Comparison of ENCODE assay signal across 7 mouse cellular contexts in genomic region chr19:32254739-32255344, GRCm38 (mm10).
DNase-seq lines count a peak whose midpoint lies in the region; ATAC-seq and TF ChIP-seq lines count a peak whose summit lies in the region.

No protein-coding gene starts in this region.

- no peaks in the 10 kb centered on the region for H3K36me3 ChIP-seq in liver, embryonic 15.5 days (replicated peaks)
- H3K36me3 ChIP-seq in small intestine, adult 2 months (ENCODE audit: control insufficient read depth, insufficient read depth, low read length): no peaks in the 10 kb centered on the region

- no peak overlapping the region for H3K4me2 ChIP-seq in liver, embryonic 15.5 days

- peaks cover 69% of the 10 kb centered on the region for H3K4me1 ChIP-seq in liver, embryonic 15.5 days (replicated peaks)
- peaks cover 15% of the 10 kb centered on the region; the same call in 1 of the 2 replicates for H3K4me1 ChIP-seq in small intestine, adult 2 months (ENCODE audit: control insufficient read depth, insufficient read depth, insufficient read length, low read length)

- peak; percentile 11; the same call in 1 of the 2 replicates for ATAC-seq in liver, embryonic 15.5 days (ENCODE audit: insufficient read depth)

- no peaks in the 10 kb centered on the region for H3K27me3 ChIP-seq in liver, embryonic 15.5 days
- H3K27me3 ChIP-seq in small intestine, adult 2 months (ENCODE audit: control insufficient read depth, insufficient read depth, low read length): no peaks in the 10 kb centered on the region

- no peak for TF ChIP-seq CTCF in small intestine, adult 2 months (IDR thresholded peaks at IDR 0.05; ENCODE audit: extremely low read depth, insufficient read length, insufficient replicate concordance, low read depth, low read length)

- no peak overlapping the region for H3K9ac ChIP-seq in liver, embryonic 15.5 days

- 19% methylated on average over 8 of the region's 8 CpGs for WGBS in liver, embryonic 15.5 days (ENCODE audit: insufficient replicate concordance)
- WGBS in small intestine, adult 2 months: 62% methylated on average over 8 of the region's 8 CpGs

- TF ChIP-seq POLR2A in small intestine, adult 2 months (IDR thresholded peaks at IDR 0.05; ENCODE audit: low read depth, low read length): no peak

- H3K4me3 ChIP-seq in liver, embryonic 15.5 days (replicated peaks): no peak overlapping the region
- H3K4me3 ChIP-seq in small intestine, adult 2 months (ENCODE audit: low read depth, low read length): no peak overlapping the region

- DNase-seq in thymus, postnatal 4 days: peak; percentile 25
- no peak for DNase-seq in thymus, postnatal 14 days
- peak; percentile 59 for DNase-seq in fibroblast of lung, adult 2 months (ENCODE audit: low read depth)
- DNase-seq in gastrocnemius, postnatal 25 days: no peak
- no peak for DNase-seq in layer of hippocampus, postnatal 25 days (ENCODE audit: extremely low spot score in 1 of 2, low spot score in 1 of 2)

- peak overlapping the region; percentile 66 for H3K27ac ChIP-seq in liver, embryonic 15.5 days (replicated peaks)
- H3K27ac ChIP-seq in small intestine, adult 2 months (ENCODE audit: insufficient read depth, low read depth, low read length): peak overlapping the region; percentile 64

- no peaks in the 10 kb centered on the region for H3K9me3 ChIP-seq in liver, embryonic 15.5 days (replicated peaks)

Comparison
In these comparisons a context has a peak if more than half of its experiments do, and no peak if none do; other contexts are left out.
1. DNase-seq: peak in thymus, postnatal 4 days (single experiment) and fibroblast of lung, adult 2 months (single experiment); none in thymus, postnatal 14 days (single experiment), gastrocnemius, postnatal 25 days (single experiment) and layer of hippocampus, postnatal 25 days (0 of 2).